9 mouse cellular contexts compared by ENCODE assay signal in genomic region chr8:117278234-117278633, GRCm38 (mm10). TPM values are rescaled to one million over a fixed set of nuclear protein-coding genes. Genes with fewer than 3 reads are reported as not detected.
A peak's percentile ranks its signal among the peaks of the same experiment; 100 is the strongest.
DNase-seq lines count a peak whose midpoint lies in the region; ATAC-seq lines count a peak whose summit lies in the region.
"Had no signal": no experiment of that assay in that cellular context is flagged by ENCODE, and none has a peak within 500 bp of the region (broad histone marks: within the 10 kb centered on the region; RNA-seq: fewer than 3 reads in every experiment).

No protein-coding gene starts in this region.

- DNase-seq in c-Kit-positive CD71-positive TER-119-negative erythroid progenitor cells, embryonic 14.5 days (ENCODE audit: low read depth), result peak; percentile 54
- peak; percentile 49 for DNase-seq in induced T-regulatory cell, adult 2 months (ENCODE audit: low read depth)
- no peak for DNase-seq in ovary, postnatal 14 days (ENCODE audit: low spot score)
- DNase-seq in cerebellum, adult 11 months, result no peak
- no peak for DNase-seq in cerebellum, postnatal 36 days
- DNase-seq: heart, postnatal 14 days had no signal

- peaks cover 54% of the 10 kb centered on the region for H3K4me1 ChIP-seq in midbrain, embryonic 13.5 days (replicated peaks)

- H3K4me2 ChIP-seq in midbrain, embryonic 13.5 days (replicated peaks), result peak overlapping the region; percentile 40

- peak; percentile 38; the same call in 1 of the 2 replicates for ATAC-seq in erythroblast, adult 5-6 weeks (replicated peaks; ENCODE audit: low FRiP score, poor library complexity, severe bottlenecking)
- ATAC-seq in midbrain, embryonic 13.5 days, result 0 out of 2 replicates have a peak, but pooled peaks have one; percentile 6

- no peak overlapping the region for H3K4me3 ChIP-seq in midbrain, embryonic 13.5 days (replicated peaks)
- H3K4me3 ChIP-seq: myocyte had no signal

- H3K9ac ChIP-seq in midbrain, embryonic 13.5 days (replicated peaks), result peak overlapping the region; percentile 52

- no peaks in the 10 kb centered on the region for H3K27me3 ChIP-seq in midbrain, embryonic 13.5 days

- H3K27ac ChIP-seq in midbrain, embryonic 13.5 days, result peak overlapping the region; percentile 73

- H3K36me3 ChIP-seq in midbrain, embryonic 13.5 days, result peaks cover 7% of the 10 kb centered on the region; the same call in 1 of the 2 replicates

- WGBS in midbrain, embryonic 13.5 days, result 77% methylated on average over 10 of the region's 10 CpGs

- H3K9me3 ChIP-seq in midbrain, embryonic 13.5 days, result no peaks in the 10 kb centered on the region

RNA-seq across cellular contexts. Expression of gene Cmip, which starts 21.4 kb away (rescaled TPM):
- total RNA-seq in erythroblast, adult 5-6 weeks (2015; ENCODE audit: low replicate concordance), result 25.1 and 34.8 TPM in 2 replicates
- total RNA-seq in erythroblast, adult 5-6 weeks (2017; ENCODE audit: low replicate concordance), result 23.0 and 28.3 TPM in 2 replicates
- polyA plus RNA-seq in midbrain, embryonic 13.5 days (2015; fragmentation: Nextera tagmentation; extraction: Ambion mirVana), result 65.3 and 71.7 TPM in 2 replicates

Comparison
In these comparisons a context has a peak if more than half of its experiments do, and no peak if none do; other contexts are left out.
1. DNase-seq: peak in c-Kit-positive CD71-positive TER-119-negative erythroid progenitor cells, embryonic 14.5 days (single experiment) and induced T-regulatory cell, adult 2 months (single experiment); none in ovary, postnatal 14 days (single experiment), cerebellum, adult 11 months (single experiment) and cerebellum, postnatal 36 days (0 of 2).